Mouse (Mus musculus) ES-E14 (cell line): ENCODE measurements at regions not wholly inside any gene's neighbourhood (a gene's known extent, or its start where the extent isn't known, plus 50 kb on each side); places are given as distances from the start of the nearest gene placed in this dataset.

Source experiments
- CHD2 ChIP-seq: IDR thresholded peaks from 2 replicates; pipeline ENCODE4 v1.6.1; 2014; ENCODE audit warnings: mild to moderate bottlenecking, low read depth, low read length, inconsistent platforms
- HCFC1 ChIP-seq: IDR thresholded peaks from 2 replicates; pipeline ENCODE4 v1.6.1; 2012; ENCODE audit warnings: low read length, inconsistent platforms, borderline replicate concordance; ENCODE audit not compliant: insufficient read depth

DNA sequence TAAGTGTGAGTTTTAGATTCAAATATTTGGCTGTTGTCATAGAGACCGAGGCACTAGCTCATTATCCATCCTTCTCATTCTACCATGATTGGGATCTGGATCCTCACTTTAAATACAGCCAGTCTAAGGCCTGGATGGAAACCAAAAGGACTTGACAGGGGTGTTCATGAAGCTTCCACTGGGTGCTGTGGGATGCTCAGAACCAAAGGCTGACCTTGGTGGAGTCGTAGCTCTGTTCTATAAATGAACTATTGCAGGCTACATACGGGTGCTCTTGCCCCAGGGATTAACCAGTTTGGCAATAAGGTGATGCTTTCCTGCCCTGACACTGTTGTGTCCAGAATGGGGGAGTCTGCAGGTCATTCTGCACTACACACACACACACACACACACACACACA is 410.2 kb upstream of the Mki67 start:
- TF ChIP-seq HCFC1 (no peak), CHD2 (no peak)
